Mouse (Mus musculus) activated CD4-positive, CD25-positive, alpha-beta regulatory T cell, adult 4 months (primary cell): ENCODE data around the gene Ccdc60. TPM values are rescaled to one million over a fixed set of nuclear protein-coding genes. Genes with fewer than 3 reads are reported as not detected.
"Not testable (repeated sequence)": the region's sequence is repeated elsewhere in the genome, so short reads cannot be mapped to it uniquely, and the experiment has no call there.

Experiments used
- ATAC-seq: one replicate; pipeline ENCODE4 v1.8.0; 2017
- polyA plus RNA-seq, 2 experiments: library from polyadenylated mRNA; unstranded; fragments of 100-300 nt; shearing (Covaris generic); gene quantifications; one replicate each; pipeline ENCODE4 v1.2.1; 2017

Gene Ccdc60
- not detected for polyA plus RNA-seq

DNA sequence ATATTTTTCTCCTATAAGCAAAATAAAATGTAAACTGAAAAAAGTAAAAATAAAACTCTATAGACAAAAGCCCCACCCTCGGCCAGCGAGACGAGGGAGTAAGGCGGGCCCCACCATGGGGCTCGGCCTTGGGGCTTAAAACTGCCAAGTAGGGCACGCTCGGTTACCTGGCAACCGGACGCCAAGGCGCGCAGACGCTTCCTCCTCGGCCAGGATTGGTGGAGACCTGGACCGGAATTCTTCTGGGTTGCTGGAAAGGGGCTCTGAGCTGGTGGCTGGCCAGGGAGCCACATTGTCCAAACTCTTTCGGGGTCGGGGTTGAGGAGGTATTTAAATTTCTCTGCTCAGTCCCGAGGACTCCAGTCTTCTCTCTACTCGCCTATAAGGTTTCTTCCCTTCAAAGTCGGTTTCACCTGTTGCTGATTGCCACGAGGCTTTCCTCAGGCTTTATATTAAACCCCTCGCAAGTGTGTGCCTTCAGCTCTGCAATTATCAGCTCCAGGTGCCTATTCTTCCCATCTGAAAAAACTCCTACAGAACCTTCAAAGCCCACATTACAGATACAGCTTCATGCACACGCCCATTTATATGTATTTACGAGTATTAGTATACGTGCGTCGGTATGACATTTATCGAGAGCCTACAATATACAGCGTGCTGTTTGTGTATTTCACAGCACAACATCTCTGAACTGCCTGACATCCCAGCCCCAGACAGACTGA lies at the start of gene Ccdc60:
Ccdc60 (minus strand) TSS at position 137 of the 722 bp plus-strand sequence.
- ATAC-seq = no peak

DNA sequence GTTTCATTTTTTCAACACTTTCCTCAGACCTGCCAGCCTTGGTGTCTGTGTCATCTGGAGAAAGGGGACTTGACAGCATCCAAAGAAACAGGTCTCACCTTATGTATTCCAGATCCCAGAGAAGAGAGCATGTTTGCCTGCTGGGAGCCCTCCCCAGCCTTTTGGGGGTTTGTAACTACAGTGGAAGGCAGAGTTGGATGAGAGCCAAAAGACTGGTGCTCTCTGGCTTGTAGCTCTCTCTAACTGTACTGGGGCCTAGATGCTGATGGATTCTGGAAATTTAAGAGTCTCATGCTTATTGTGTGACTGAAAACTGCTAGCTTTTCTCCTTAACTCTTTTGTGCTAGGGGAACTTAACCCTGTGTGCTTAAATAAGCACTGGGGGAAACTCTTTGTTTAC lies 47.4 kb upstream of the Ccdc60 start:
- no peak for ATAC-seq

DNA sequence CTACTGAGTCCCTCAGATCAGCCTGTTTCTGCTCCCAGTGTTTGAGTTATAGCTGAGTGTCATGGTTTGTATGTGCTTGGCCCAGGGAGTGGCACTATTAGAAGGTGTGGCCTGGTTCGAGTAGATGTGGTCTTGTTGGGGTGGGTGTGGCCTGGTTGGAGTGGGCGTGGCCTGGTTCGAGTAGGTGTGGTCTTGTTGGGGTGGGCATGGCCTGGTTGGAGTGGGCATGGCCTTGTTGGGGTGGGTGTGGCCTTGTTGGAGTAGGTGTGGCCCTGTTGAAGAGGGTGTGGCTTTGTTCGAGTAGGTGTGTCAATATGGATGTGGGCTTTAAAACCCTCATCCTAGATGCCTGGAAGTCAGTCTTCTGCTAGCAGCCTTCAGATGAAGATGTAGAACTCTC lies 40.1 kb upstream of the Ccdc60 start:
- ATAC-seq = no peak

DNA sequence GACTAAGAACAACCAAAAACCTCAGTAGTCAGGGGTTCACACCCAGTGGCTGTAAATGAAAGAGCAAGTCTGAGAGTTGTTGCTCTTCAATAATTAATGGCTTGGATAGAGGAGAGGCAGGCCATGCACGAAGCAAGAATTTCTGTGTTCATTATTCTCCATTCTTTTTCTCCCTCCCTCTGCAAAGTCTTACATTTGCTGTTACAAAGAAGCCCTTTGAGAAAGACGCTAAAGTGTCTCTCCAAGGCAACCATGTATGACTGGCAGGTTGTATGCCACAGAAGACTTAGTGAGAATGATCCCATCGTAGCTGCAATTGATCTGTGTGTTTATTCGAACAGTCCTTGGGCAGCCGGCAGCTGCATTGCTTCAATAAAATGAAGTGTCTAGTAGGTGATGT lies 34.6 kb upstream of the Ccdc60 start:
- ATAC-seq = no peak

DNA sequence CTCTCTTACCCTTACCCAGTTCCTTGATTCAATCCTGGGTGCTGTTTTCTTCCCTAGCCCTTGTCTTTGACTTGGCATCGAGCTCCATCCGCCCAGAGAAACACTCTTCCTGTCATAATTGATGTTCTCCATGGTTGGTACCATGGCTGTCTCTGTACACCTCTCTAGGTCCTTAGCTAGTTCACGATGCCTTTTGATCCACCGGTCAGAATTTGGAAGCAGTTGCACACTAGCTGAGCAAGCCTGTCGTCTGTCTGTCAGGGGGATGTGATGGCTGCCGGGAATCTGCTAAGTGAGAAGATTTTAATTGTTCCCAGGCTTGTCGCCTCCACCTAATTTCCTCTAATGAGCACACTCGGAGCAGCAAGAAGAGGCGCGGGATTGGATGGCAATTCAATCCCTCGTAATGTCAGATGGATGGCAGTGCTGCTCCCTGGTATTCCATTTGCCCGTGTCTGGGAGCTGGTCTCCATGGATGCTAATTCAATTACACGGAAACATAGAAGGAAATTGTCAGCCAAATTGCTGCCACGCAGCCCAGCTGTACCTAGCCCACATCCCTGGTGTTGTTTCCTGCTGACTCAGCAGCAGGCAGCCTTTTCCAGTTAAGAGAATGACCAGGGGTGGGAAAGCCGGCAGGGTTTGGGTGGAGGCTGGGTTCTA lies 33.7 kb upstream of the Ccdc60 start:
- no peak for ATAC-seq

DNA sequence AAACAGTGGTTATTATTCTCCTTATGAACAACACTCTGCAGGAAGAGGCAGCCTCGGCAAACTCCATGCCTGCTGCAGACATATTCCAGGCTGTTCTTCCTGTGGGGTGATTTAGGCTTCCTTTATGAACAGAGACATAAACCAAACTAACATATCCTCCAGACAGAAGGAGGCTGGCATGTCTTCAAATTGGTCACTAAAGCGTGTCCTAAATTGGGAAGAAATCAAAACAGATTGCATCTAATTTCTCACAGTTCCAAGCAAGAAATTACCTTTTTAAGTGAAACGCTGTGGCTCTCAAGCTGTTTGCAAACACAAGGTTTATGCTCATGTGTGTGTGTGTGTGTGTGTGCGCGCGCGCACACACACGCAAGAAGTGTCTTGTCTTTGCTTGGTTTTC lies 24.9 kb upstream of the Ccdc60 start:
- ATAC-seq = no peak

DNA sequence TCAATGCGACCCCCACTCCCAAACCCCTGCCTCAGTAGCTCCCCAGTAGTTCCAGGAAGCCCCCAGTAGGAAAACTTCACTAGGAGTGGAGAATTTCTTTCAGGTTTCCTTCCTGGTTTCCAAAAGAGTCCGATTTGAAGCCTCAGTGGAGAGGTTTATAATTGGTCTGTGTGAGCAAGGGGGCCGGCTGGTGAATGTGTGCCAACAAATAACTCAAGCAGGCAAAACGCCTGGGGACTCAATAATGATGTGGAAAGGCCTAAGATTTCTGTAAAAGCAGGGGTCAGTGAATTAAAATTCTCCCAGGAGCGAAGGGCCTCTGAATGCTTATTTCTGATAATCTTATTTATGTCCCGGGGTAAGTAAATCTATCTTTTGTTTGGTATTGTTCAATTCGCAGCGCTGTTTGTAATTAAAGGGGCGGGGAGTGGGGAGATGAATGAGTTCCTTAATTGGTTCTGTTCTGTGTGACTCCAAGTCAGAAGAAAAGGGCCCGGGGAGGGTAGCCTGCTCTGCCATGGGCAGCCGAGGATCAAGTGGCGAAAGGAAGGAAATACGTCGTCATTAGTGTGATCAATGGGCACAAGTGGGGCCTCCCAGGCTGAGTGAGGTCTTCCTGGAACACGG lies 23.4 kb upstream of the Ccdc60 start:
- ATAC-seq = no peak

DNA sequence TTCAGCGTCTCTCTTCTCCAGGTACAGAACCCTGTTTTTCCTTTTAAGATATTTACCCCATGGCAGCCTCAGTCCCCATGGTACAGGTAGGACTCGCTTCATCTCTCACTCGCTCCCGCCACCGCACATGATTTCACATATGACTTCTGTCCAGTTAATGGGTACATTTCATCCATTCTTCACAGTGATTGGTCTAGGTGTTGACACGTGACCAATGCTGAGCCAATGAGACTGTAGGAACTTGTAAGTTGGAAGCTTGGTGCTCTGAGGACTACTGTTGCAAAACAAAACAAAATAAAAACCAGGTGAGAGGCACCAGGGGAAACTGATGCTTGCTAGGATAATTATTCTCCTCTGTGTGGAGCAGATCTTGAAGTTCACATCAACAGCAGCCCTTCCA lies 22.9 kb upstream of the Ccdc60 start:
- no peak for ATAC-seq

DNA sequence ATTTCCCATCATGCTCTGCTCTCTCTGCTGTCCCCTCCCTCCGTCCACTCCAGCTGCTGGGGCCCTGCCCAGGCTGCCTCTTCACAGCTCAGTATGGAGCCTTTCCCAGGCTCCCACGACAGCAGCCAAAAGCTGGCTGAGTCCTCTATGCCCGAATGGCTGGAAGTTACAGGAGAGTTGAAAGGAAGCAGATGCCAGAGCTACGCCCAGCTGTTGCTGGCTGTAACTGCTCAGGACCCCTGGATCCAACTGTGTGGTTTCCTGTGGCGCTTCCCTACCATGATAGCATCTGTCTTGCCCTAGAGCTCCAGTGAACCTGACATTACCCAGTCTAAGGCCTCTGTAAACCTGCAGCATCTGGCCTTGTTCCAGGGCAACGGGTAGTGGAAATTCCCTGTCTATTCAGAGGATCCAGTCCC lies 20.6 kb upstream of the Ccdc60 start:
- ATAC-seq = no peak

DNA sequence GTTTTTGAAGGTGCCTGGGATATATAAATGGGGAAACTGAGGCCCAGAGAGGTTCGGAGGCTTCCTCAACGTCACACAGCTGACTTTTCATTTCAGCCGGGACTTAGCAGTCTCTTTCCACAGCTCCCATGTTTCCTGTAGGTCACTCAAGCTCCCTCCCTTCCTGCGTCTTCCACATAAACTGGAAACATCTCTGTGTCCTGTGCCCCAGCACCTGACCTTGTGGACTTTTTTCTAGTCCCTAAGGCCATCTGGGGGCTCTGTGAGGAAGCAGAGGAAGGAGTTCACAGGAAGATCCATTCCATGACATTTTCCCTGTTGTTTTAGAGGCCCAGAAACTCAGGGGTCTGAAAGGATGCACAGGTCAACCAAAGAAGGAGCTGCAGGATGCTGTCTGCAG lies 16.8 kb upstream of the Ccdc60 start:
- no peak for ATAC-seq

DNA sequence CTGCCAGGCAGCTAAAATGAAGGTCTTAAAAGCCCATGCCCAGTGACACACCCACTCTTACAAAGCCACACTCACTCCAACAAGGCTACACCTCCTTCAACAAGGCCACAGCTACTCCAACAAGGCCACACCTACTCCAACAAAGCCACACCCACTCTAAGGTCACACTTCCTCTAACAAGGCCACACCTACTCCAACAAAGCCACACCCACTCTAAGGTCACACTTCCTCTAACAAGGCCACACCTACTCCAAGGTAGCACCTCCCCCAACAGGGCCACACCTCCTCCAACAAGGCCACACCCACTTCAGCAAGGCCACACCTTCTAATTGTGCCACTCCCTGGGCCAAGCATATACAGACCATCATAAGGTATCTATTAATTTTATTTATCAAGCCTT lies 16.4 kb upstream of the Ccdc60 start:
- ATAC-seq = not testable (repeated sequence)

DNA sequence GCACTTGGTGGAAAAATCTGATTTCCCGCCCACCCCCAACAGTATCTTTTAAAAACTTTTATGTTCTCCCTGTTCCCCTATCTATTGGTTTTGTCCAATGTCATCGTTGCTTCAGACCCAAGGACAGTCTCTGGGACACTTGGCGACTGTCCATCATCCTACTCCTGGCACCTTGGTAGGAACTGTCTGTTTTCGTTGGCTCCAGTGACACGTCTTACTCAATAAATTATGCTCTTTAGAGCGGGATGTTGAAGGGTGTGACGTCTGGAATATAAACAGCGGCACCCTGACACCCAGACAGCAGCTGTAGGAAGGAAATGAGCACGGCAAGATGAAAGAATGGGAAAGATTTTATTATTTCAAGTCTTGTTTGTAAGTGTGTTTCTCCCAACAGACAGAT lies 12.2 kb upstream of the Ccdc60 start:
- ATAC-seq = no peak

DNA sequence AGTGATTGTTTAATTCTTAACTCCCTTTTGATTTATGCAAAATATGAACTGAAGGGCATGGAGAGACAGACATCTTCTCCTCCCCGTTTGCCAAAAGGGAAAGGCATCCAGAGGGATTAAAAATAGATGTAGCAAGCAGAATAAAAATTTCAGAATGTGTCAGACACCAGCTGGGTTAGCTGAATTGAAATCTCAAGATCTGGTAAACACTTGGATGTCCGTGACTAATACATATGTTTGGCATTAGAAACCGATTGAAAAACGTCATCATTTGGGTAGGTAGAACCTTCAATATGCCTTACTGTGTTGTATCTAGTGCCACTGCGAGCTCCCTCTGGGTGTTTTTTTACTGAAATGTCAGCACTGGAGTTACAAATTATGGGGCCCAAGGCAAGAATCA lies 4.7 kb upstream of the Ccdc60 start:
- no peak for ATAC-seq

DNA sequence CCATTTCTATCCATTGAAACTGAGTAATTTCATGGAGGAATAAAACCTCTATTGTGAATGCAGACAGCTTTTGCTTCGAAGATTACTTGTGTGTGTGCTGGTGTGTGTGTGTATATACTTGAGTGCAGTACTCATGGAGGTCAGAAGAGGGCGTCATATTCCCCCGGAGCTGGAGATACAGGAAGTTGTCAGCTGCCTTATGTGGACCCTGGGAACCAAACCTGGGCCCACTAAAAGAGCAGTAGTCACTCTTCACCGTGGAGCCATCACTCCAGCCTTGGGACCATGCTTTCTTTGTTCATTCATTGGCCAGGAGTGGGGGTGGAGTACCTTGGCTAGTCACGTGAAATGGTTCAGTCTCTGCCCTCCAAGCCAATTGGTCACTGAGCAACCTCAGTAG lies 1.8 kb upstream of the Ccdc60 start:
- ATAC-seq = no peak

DNA sequence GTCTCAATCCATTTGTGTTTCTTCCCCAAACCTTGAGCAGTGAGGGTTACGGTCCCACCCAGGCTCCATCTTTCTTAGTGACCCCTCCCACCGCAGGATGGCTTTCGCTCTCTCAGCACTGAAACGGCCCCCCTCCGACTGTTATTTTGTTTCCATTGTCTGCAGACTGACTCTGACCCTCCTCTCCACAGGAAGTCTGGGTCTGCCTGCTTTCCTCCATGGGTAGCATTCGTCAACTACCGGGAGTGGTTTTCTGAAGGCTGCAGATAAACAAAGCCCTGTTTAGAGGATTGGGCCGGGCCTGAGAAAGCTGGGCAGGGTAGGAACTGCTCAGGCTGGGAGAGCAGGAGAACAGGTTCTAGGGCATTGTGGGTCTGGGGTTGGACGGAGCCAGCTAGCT lies 1.1 kb upstream of the Ccdc60 start:
- ATAC-seq = no peak

DNA sequence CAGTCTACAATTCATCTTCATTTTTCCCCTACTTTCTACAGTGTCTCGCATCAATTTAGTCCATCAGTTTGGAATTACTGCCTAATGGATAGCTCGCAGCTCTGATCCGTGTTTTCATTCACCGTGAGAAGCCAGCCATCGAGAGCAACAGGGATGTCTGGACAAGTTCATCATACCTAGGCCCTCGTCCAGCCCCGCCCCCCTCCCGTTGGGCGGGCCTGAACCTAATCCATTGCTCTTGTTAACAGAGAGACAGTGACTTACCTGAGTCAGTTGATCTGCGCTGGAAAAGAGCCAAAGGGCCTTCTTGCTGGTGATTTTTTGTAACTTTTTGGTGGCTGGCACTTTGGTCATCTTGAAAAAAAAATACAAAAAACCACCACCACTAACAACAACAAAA lies 602 bp downstream of the Ccdc60 start:
- no peak for ATAC-seq

DNA sequence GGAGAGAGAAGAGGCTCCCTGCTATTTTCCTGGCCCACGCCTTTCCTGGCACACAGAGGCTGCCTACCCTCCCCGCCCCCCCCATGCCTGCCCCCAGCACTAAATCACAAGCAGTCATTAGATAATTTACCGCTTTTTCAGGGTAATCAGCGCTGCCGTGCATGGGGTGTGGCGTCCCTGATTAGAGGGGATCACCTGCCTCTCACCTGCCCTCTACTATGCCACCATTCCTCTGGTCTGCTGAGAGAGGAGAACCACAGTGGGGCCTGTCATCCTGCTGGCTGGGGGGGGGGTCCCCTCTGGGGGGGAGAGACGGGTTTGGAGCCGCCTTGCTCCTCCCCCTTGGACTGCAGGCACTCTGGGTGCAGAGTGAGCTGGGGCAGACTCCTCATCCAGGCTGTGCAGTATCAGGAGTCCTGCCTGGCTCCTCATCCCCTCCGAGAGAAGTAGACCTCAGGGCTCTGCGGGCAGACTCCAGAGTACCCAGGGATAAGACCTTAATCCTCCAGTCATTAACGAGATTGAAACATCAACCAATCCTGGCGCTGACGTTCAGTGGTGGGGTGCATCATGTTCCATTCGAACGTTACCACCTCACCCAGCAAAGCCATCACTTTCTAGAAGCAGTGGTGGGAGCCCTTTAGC lies 3.1 kb downstream of the Ccdc60 start:
- ATAC-seq = no peak

DNA sequence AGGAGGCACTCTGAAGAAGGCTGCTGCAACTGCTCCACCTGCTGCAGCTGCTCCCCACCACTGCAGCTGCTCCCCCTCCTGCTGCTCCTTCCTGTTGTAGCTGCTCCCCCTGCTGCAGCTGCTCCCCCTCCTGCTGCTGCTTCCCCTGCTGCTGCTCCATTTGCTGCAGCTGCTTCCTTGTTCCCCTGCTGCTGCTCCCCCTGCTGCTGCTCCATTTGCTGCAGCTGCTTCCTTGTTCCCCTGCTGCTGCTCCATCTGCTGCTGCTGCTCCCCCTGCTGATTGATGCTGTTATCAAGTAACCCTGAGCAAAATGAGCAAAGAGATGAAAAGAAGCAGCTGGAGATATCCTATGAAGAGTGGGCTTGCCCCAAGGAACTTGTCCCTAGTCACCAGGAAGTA lies 8.3 kb downstream of the Ccdc60 start:
- ATAC-seq = no peak

DNA sequence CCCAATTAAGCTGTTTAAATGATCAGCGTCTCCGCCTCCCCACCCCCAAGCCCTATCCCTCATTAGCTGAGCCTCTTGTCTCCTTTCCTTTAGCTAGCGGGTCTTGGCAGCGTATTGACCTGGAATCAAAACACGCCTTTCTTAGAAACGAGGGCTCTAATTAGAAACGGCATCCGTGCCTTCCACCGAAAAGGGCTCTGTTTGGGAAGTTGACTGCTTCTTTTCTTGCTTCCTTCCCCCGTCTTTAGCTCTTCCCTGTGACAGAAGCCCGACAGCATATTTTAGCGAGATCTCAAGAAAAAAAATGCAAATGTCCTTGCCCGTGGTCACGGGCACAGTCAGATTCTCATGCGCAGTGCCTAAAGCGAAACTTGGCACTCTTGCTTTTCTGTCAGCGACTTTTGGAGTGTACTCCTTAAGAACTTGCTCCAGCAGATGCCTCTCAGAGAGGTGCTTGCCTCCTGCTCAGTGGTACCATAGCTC lies 10.3 kb downstream of the Ccdc60 start:
- no peak for ATAC-seq

DNA sequence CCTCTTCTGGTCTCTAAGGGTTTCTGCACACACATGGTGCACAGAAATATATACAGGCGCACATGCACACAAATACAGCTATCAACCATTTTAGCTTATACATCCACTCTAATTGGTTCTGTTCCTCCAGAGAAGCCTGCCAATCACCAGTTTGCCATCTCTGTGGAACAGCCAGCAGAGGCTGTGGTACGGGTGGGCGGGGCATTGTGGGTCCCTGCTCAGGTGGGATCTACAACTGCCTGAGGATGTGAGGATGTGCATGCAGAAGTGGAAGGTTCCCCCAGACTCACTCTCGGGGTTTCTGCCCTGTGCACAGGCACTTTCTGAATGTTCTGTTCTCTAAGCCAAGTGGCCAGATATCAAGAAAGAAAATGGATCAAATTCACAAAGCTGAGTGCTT lies 10.8 kb downstream of the Ccdc60 start:
- no peak for ATAC-seq

DNA sequence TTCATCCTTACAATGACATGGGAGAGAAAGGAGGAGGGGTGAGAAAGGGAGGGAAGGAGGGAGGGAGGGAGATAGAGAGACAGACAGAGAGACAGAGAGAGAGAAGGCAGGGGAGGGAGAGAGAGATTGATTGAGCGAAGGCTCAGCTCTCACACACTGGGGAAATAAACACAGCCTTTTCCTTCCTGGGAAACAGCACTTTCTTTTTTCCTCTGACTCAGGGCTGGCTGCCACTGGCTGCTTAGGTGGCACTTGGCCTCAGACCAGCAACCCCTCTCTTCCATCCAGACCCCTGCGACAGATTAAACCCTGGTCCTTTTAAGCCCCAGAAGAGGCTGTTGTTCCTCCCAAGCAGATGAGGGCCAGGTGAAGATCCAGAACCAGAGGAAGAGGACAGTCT lies 14.0 kb downstream of the Ccdc60 start:
- no peak for ATAC-seq

DNA sequence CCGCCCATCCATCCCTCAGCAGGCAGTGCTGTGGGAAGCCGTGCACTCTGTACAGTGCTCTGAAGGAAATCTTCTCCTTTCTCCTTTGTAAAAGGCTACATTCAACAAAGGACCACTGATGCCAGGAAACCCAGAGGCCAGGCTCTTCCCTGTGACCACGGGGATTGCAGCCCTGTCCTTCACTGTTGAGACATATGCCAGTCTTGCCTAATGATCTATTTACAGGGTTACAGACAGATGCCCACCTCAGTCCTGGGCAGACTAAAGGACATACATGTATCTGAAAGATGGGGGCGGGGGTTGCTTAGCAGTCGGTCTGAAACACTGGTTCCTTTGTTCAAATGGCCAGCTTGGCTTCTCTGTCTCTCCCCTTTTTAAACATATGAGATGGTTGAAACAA lies 14.4 kb downstream of the Ccdc60 start:
- ATAC-seq = no peak

DNA sequence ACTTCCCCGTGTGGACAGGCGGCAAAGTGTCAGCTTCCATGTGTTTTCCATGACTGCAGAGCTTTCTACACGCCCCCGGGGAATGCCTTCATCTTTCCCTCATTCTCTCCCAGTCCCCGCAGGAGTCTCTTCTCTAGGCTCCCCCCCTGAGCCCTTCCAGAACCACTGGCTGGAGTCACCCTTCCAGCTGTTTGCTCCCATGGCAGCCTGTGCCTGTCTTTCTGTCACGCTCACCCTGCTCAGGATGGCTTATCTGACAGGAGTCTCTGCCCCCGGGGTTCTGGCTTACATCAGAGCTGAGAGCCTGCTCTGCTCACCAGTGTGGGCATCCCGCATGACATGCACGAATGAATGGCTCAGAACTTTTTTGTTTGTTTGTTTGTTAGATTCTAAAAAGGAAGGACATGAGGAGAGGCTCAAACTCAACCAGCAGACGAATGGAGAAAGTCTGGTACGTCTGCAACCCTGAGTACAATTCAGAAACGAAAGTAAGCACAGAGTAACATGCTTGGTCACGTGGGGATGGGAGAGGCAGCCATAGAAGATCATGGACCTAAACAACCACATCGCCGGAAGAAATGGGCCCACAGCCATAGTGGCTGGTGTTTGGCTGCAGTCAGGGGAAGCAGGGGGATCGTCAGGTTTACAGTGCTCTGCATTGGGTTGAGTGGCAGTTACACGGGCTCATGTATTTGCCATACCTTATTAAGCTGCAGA lies 17.1 kb downstream of the Ccdc60 start:
- no peak for ATAC-seq
